Mouse (Mus musculus): ENCODE measurements around the gene Trpm1. TPM values are rescaled to one million over a fixed set of nuclear protein-coding genes. Genes with fewer than 3 reads are reported as not detected.
"Not testable (repeated sequence)": the region's sequence is repeated elsewhere in the genome, so short reads cannot be mapped to it uniquely, and the experiment has no call there.

The Trpm1 gene
- polyA plus RNA-seq (2011; ENCODE audit: insufficient read depth, insufficient read length, low replicate concordance, missing spikeins): 0.92 TPM in 1 of 2 replicates, not detected in the other

DNA sequence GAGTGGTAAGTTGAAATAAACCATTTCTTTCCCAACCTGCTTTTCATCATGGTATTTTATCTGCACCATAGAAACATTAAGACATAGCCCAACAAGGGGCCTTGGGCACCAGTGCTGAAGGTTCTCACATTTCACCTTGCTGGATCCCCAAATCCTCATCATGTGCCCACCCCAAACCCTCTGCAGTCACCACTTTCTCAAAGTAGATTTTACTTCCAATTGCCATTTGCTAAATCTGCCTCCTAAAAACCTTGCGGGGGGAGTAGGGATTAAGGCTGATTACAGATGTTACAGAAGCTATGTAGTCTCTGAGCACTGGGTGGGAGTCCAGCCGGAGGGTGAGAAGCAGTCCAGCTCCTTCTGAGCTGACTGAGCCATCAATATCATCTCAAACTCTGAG, at the start of gene Trpm1:
Gene Trpm1, plus strand, starts transcription at position 301 of the 400 bp plus-strand sequence.
- WGBS: 84% methylated on average over 2 of the region's 2 CpGs
- TF ChIP-seq POLR2A (IDR thresholded peaks at IDR 0.05; ENCODE audit: borderline replicate concordance, control insufficient read depth, low read depth, low read length) (no peak), CTCF (IDR thresholded peaks at IDR 0.05; ENCODE audit: control insufficient read depth, insufficient read depth, low read length) (no peak)
- no peak within 1 kb of the TSS for H3K4me3 ChIP-seq (replicated peaks; ENCODE audit: control insufficient read depth, low read depth, low read length)
- no peaks in the 10 kb centered on the region for H3K4me1 ChIP-seq (ENCODE audit: control insufficient read depth, insufficient read depth, low read length)
- no peak within 1 kb of the TSS for H3K27ac ChIP-seq (ENCODE audit: control insufficient read depth, insufficient read depth, low read depth, low read length, poor library complexity)

DNA sequence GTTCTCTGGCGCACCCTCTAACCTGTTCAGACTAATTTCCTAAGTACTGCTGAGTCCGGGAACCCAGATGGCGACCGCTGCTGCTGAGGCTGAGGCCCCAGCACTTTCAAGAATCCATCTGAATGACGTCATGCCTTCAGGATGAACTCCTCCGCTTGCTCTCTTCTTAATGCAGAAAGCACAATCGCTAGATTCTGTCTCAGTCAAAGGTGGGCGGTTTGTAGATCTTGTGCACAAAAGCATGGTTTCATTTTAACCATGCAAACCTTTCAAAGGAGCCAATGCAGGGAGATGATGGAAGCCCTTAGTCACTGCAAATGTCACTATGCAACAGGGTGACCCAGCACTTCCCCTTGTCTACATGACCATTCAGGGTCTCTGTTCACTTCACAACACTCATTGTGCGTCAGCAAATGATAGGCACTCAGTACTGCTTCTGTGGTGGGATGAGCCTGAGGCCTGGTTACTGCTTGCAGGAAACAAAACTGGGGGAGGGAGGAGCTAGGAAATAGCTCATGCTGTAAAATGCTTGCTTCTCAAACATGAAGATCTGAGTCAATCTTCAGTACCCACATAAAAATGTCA, 31.4 kb upstream of the Trpm1 start:
- Histone ChIP-seq H3K4me3 (replicated peaks; ENCODE audit: control insufficient read depth, low read depth, low read length) (no peak overlapping the region), H3K4me1 (ENCODE audit: control insufficient read depth, insufficient read depth, low read length) (no peaks in the 10 kb centered on the region), H3K27ac (ENCODE audit: control insufficient read depth, insufficient read depth, low read depth, low read length, poor library complexity) (no peak overlapping the region)
- TF ChIP-seq POLR2A (IDR thresholded peaks at IDR 0.05; ENCODE audit: borderline replicate concordance, control insufficient read depth, low read depth, low read length) (no peak), CTCF (IDR thresholded peaks at IDR 0.05; ENCODE audit: control insufficient read depth, insufficient read depth, low read length) (no peak)
- 79% methylated on average over 9 of the region's 9 CpGs for WGBS

- H3K4me3 ChIP-seq (replicated peaks; ENCODE audit: control insufficient read depth, low read depth, low read length): no peak overlapping the region
- H3K27ac ChIP-seq (ENCODE audit: control insufficient read depth, insufficient read depth, low read depth, low read length, poor library complexity): no peak overlapping the region
- 84% methylated on average over 4 of the region's 4 CpGs for WGBS
- TF ChIP-seq POLR2A (IDR thresholded peaks at IDR 0.05; ENCODE audit: borderline replicate concordance, control insufficient read depth, low read depth, low read length) (no peak), CTCF (IDR thresholded peaks at IDR 0.05; ENCODE audit: control insufficient read depth, insufficient read depth, low read length) (no peak)
- H3K4me1 ChIP-seq (ENCODE audit: control insufficient read depth, insufficient read depth, low read length): no peaks in the 10 kb centered on the region
These were observed 29.9 kb upstream of the Trpm1 start for GRCm38 (mm10) chr7:64123721-64124120.

- not testable (repeated sequence) for H3K4me1 ChIP-seq (ENCODE audit: control insufficient read depth, insufficient read depth, low read length); H3K4me3 ChIP-seq (replicated peaks; ENCODE audit: control insufficient read depth, low read depth, low read length); H3K27ac ChIP-seq (ENCODE audit: control insufficient read depth, insufficient read depth, low read depth, low read length, poor library complexity)
- WGBS: 90% methylated on average over 9 of the region's 9 CpGs
These were observed 27.6 kb upstream of the Trpm1 start for GRCm38 (mm10) chr7:64125994-64126393.

- no peak for TF ChIP-seq CTCF (IDR thresholded peaks at IDR 0.05; ENCODE audit: control insufficient read depth, insufficient read depth, low read length)
- no peak for TF ChIP-seq POLR2A (IDR thresholded peaks at IDR 0.05; ENCODE audit: borderline replicate concordance, control insufficient read depth, low read depth, low read length)
- 78% methylated on average over 2 of the region's 2 CpGs for WGBS
- H3K4me1 ChIP-seq (ENCODE audit: control insufficient read depth, insufficient read depth, low read length): no peaks in the 10 kb centered on the region; the same call in 1 of the 2 replicates
- no peak overlapping the region for H3K27ac ChIP-seq (ENCODE audit: control insufficient read depth, insufficient read depth, low read depth, low read length, poor library complexity)
- H3K4me3 ChIP-seq (replicated peaks; ENCODE audit: control insufficient read depth, low read depth, low read length): no peak overlapping the region
These were observed 13.8 kb upstream of the Trpm1 start for GRCm38 (mm10) chr7:64139866-64140265.

DNA sequence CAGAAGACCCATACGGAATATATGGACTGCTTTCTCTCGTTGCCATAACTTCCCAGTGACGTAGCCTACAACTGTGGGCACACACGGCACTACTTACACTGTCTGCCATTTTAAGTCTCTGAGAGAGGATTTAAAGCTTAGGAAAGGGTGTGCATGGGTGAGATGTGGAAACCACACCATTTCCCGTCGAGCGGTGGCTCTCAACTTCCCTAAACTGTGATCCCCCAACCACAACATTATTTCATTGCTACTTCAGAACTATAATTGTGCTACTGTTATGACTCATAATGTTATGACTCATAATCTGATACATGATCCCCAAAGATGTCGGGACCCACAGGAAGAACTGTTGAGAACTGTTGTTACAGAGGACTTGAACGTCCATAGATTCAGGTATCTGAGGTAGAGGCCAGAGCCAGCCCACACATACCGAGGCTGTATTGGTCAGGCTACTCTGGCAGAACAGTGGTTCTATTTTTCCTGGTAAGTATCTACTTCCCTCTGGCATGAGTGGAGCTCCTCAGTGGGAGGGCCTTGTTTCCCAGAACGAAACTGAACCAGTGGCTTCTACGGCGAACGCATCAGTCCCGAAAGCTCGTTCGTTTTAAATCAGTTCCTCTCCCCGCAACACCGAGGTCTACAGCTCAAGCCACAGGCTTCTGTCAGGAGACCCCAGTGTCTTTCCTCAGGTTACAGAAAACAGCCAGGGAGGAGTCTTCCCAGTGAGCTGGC, 12.2 kb upstream of the Trpm1 start:
- WGBS: 4% methylated on average over 19 of the region's 19 CpGs
- Histone ChIP-seq H3K27ac (ENCODE audit: control insufficient read depth, insufficient read depth, low read depth, low read length, poor library complexity) (peak overlapping the region; percentile 83), H3K4me1 (ENCODE audit: control insufficient read depth, insufficient read depth, low read length) (no peaks in the 10 kb centered on the region; the same call in 1 of the 2 replicates), H3K4me3 (replicated peaks; ENCODE audit: control insufficient read depth, low read depth, low read length) (peak overlapping the region; percentile 73)
- TF ChIP-seq CTCF (IDR thresholded peaks at IDR 0.05; ENCODE audit: control insufficient read depth, insufficient read depth, low read length) (no peak), POLR2A (IDR thresholded peaks at IDR 0.05; ENCODE audit: borderline replicate concordance, control insufficient read depth, low read depth, low read length) (no peak)

GRCm38 (mm10) chr7:64149337-64149736, 4.3 kb upstream of the Trpm1 start:
- no peaks in the 10 kb centered on the region for H3K4me1 ChIP-seq (ENCODE audit: control insufficient read depth, insufficient read depth, low read length)
- H3K27ac ChIP-seq (ENCODE audit: control insufficient read depth, insufficient read depth, low read depth, low read length, poor library complexity): no peak overlapping the region
- no peak overlapping the region for H3K4me3 ChIP-seq (replicated peaks; ENCODE audit: control insufficient read depth, low read depth, low read length)
- 55% methylated on average over 2 of the region's 2 CpGs for WGBS
- TF ChIP-seq POLR2A (IDR thresholded peaks at IDR 0.05; ENCODE audit: borderline replicate concordance, control insufficient read depth, low read depth, low read length): no peak
- no peak for TF ChIP-seq CTCF (IDR thresholded peaks at IDR 0.05; ENCODE audit: control insufficient read depth, insufficient read depth, low read length)

DNA sequence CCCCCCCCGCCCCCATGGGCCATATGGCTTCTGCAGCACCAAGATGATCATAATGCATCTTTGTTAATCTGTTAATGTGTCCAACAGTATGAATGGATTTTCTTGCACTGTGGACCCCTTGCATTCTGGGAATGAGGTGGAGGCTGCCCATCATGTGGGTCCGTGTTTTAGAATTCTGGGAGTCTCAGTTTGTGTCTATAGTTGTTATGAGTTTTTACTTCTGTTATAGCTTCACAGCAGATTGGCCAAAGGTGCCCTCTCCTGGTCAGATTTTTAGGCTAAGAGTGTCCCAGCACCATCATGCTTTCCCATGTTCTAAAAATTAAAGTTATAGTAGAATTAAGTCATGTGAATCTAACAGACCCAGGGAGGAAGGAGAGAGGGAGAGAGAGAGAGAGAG, 3.9 kb upstream of the Trpm1 start:
- no peak for TF ChIP-seq POLR2A (IDR thresholded peaks at IDR 0.05; ENCODE audit: borderline replicate concordance, control insufficient read depth, low read depth, low read length)
- TF ChIP-seq CTCF (IDR thresholded peaks at IDR 0.05; ENCODE audit: control insufficient read depth, insufficient read depth, low read length): no peak
- no peak overlapping the region for H3K4me3 ChIP-seq (replicated peaks; ENCODE audit: control insufficient read depth, low read depth, low read length)
- no peak overlapping the region for H3K27ac ChIP-seq (ENCODE audit: control insufficient read depth, insufficient read depth, low read depth, low read length, poor library complexity)
- WGBS: 25% methylated on average over 2 of the region's 2 CpGs
- H3K4me1 ChIP-seq (ENCODE audit: control insufficient read depth, insufficient read depth, low read length): no peaks in the 10 kb centered on the region

Measured in bone marrow, adult 2 months (tissue).